Mouse (Mus musculus): ENCODE data around the gene Uchl4. TPM values are rescaled to one million over a fixed set of nuclear protein-coding genes. Genes with fewer than 3 reads are reported as not detected.
"Not testable (repeated sequence)": the region's sequence is repeated elsewhere in the genome, so short reads cannot be mapped to it uniquely, and the experiment has no call there.

Uchl4 gene
- polyA plus RNA-seq, 1 experiment from 2014 or later, result 2.9 TPM

DNA sequence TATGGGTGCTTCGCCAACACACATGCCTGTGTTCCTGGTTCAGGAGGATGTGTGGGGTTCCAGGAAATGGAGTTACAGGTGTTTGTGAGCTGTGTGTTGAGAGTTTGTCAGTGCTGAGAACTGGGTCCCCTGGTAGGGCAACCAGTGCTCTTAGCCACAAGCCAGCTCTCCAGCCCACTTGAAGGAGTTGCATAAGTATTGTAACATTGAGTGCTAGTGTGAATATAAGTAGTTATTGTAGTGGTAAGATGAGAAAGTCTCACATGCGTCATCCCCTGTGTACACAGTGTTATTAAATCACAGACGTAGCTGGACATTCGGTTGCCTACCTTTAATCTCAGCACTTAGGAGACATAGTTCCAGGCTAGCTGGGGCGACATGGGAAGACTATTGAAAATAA, 24.9 kb downstream of the Uchl4 start:
- no peak overlapping the region for H3K9ac ChIP-seq
- H3K27me3 ChIP-seq, result no peaks in the 10 kb centered on the region
- H3K4me3 ChIP-seq, result no peak overlapping the region
- no peak overlapping the region for H3K4me2 ChIP-seq
- H3K4me1 ChIP-seq (replicated peaks), result no peaks in the 10 kb centered on the region
- 94% methylated on average over 5 of the region's 5 CpGs for WGBS
- H3K36me3 ChIP-seq, result no peaks in the 10 kb centered on the region
- no peaks in the 10 kb centered on the region for H3K9me3 ChIP-seq
- no peak overlapping the region for H3K27ac ChIP-seq (replicated peaks)
- ATAC-seq (ENCODE audit: low read depth), result no peak

DNA sequence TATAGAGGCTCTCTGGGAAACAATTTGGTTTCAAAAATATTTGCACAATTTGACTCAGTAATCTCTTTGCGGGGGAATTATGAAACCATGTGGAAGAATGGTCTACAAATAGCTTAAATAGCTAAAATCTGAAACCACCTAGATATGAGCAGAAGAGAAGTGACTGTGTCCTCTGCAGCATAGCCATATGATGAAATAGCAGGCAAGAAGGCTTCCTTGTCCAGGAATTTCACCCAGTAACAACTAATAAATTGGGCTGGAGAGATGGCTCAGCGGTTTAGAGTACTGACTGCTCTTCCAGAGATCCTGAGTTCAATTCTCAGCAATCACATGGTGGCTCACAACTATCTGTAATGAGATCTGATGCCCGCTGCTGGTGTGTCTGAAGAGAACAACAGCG, 26.0 kb downstream of the Uchl4 start:
- WGBS, result 90% methylated on average over 4 of the region's 4 CpGs
- Histone ChIP-seq H3K36me3 (no peaks in the 10 kb centered on the region), H3K4me1 (replicated peaks) (no peaks in the 10 kb centered on the region), H3K27ac (replicated peaks) (no peak overlapping the region), H3K27me3 (no peaks in the 10 kb centered on the region), H3K4me2 (no peak overlapping the region), H3K4me3 (no peak overlapping the region), H3K9me3 (no peaks in the 10 kb centered on the region), H3K9ac (no peak overlapping the region)
- ATAC-seq (ENCODE audit: low read depth), result no peak

DNA sequence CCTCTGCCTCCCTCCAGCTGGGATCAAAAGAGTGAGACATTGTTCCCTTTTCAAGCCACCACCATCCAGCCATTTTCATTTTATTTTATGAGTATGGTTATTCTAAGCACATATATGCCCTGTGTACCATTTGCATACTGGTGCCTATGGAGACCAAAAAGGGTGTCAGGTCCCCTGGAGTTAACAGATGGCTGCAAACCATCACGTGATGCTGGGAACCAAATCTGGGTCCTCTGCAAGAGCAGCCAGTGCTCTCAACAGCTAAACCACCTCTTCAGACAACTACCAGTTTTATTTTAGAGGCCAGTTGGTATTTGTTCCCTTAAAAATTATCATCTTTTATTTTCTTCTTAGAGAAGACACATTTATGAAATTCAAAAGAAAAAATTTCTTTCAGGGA, 29.8 kb downstream of the Uchl4 start:
- H3K4me1 ChIP-seq (replicated peaks), result no peaks in the 10 kb centered on the region
- no peaks in the 10 kb centered on the region for H3K9me3 ChIP-seq
- ATAC-seq (ENCODE audit: low read depth), result no peak
- no peak overlapping the region for H3K4me3 ChIP-seq
- H3K9ac ChIP-seq, result no peak overlapping the region
- no peak overlapping the region for H3K27ac ChIP-seq (replicated peaks)
- no peaks in the 10 kb centered on the region for H3K36me3 ChIP-seq
- H3K27me3 ChIP-seq, result no peaks in the 10 kb centered on the region
- 44% methylated on average over 1 of the region's 1 CpGs for WGBS
- no peak overlapping the region for H3K4me2 ChIP-seq

DNA sequence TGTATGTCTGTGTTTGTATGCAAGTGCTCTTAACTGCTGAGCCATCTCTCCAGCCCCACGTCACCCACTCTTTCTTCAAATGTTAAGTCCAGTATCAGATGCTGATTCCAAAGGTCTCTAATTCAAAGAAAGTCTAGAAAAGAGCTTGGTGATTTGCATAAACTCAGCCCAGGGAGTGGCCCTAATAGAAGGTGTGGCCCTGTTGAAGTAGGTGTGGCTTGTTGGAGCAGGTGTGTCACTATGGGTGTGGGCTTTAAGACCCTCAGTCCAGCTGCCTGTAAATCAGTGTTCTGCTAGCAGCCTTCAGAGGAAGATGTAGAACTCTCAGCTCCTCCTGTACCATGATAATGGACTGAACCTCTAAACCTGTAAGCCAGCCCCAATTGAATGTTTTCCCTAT, 32.2 kb downstream of the Uchl4 start:
- H3K27me3 ChIP-seq, result no peaks in the 10 kb centered on the region
- no peak overlapping the region for H3K27ac ChIP-seq (replicated peaks)
- H3K36me3 ChIP-seq, result no peaks in the 10 kb centered on the region
- no peak overlapping the region for H3K4me3 ChIP-seq
- no peak overlapping the region for H3K4me2 ChIP-seq
- WGBS, result 88% methylated on average over 1 of the region's 1 CpGs
- no peak for ATAC-seq (ENCODE audit: low read depth)
- no peaks in the 10 kb centered on the region for H3K9me3 ChIP-seq
- no peaks in the 10 kb centered on the region for H3K4me1 ChIP-seq (replicated peaks)
- no peak overlapping the region for H3K9ac ChIP-seq

DNA sequence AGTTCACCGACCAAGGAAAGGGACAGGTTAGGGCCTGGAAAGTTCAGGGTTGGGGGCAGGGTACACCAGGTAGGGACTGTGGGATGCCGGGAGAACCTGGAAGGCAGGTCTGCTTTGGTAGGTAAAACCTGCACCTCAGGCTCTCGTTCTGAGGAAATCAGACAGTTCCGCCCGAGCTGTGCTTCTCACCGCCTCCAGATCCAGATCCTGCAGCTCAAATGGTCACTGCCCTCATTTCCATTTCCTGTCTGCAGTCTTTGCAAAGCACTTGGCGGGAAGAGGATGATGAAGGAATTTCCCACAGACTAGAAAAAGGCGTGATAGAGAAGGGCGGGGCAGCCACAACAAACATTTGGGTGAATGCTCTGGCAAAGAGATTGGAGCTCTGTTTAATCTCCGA, 33.2 kb downstream of the Uchl4 start:
- no peak overlapping the region for H3K4me2 ChIP-seq
- H3K4me3 ChIP-seq, result no peak overlapping the region
- no peaks in the 10 kb centered on the region for H3K9me3 ChIP-seq
- ATAC-seq (ENCODE audit: low read depth), result no peak
- no peaks in the 10 kb centered on the region for H3K27me3 ChIP-seq
- no peak overlapping the region for H3K9ac ChIP-seq
- no peaks in the 10 kb centered on the region for H3K36me3 ChIP-seq
- no peak overlapping the region for H3K27ac ChIP-seq (replicated peaks)
- no peaks in the 10 kb centered on the region for H3K4me1 ChIP-seq (replicated peaks)
- 90% methylated on average over 10 of the region's 10 CpGs for WGBS

DNA sequence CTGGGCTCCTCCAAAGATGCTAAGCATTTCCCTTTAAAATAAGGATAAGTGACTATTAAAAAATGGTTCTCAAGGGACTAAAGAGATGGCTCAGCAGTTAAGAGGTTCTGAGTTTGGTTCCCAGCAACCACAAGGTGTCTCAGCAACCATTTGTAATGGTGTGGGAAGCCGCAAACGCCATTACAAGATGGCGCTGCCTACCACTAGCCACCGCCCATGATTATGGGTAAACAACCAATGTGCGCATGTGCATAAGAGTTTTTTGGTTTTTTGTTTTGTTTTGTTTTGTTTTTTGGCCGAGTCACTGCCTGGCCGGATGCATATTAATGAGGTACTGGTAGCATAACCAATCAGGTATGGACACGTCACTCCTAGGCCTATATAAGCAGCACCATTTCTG, 33.8 kb downstream of the Uchl4 start:
- not testable (repeated sequence) for H3K4me1 ChIP-seq (replicated peaks); H3K4me3 ChIP-seq; H3K9ac ChIP-seq; H3K9me3 ChIP-seq; H3K27ac ChIP-seq (replicated peaks); H3K27me3 ChIP-seq; ATAC-seq (ENCODE audit: low read depth); H3K4me2 ChIP-seq; H3K36me3 ChIP-seq
- 92% methylated on average over 8 of the region's 8 CpGs for WGBS

DNA sequence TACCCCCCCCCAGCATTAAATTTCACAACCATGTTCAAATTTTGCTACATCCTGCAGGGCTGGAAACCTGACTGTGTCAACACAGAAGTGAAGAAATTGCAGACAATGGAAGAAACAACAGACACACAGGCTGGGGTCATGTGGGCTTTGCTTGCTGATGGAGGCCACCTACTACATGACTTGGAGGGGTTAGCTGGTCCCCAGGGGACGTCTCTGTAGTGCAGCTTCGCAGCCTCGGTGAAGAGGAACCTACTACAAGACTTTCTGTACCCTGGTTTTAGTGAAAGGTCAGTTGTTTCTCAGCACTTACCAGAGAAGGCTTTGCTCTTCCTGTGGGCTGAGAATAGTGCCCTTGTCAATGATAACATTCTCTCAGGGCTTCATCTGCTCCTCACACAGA, 36.2 kb downstream of the Uchl4 start:
- no peaks in the 10 kb centered on the region for H3K4me1 ChIP-seq (replicated peaks)
- no peaks in the 10 kb centered on the region for H3K9me3 ChIP-seq
- whole genome bisulfite sequencing, result 72% methylated on average over 3 of the region's 3 CpGs
- no peak overlapping the region for H3K4me3 ChIP-seq
- no peaks in the 10 kb centered on the region for H3K27me3 ChIP-seq
- ATAC-seq (ENCODE audit: low read depth), result no peak
- H3K36me3 ChIP-seq, result no peaks in the 10 kb centered on the region
- no peak overlapping the region for H3K4me2 ChIP-seq
- H3K27ac ChIP-seq (replicated peaks), result no peak overlapping the region
- H3K9ac ChIP-seq, result no peak overlapping the region

DNA sequence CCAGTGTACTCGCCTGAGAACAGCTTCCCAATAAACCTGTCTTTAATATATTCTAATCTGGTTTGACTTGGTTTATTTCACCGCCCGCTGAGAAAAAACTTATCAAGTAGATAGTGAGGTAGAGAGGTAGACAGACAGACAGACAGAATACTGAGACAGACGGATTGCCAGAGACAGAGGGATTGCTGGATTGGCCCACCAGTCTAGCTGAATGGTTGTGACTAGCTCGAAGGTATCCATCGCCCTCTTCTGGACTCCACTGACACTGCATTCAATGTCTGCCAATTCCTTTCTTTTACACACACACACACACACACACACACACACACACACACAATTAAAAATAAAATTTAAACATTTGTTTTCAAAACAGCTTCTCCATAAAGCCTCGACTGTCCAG, 37.6 kb downstream of the Uchl4 start:
- Histone ChIP-seq H3K36me3 (no peaks in the 10 kb centered on the region), H3K27ac (replicated peaks) (no peak overlapping the region), H3K9me3 (no peaks in the 10 kb centered on the region), H3K4me1 (replicated peaks) (no peaks in the 10 kb centered on the region), H3K4me2 (no peak overlapping the region), H3K9ac (no peak overlapping the region), H3K4me3 (no peak overlapping the region), H3K27me3 (no peaks in the 10 kb centered on the region)
- 45% methylated on average over 7 of the region's 7 CpGs for WGBS
- no peak for ATAC-seq (ENCODE audit: low read depth)

DNA sequence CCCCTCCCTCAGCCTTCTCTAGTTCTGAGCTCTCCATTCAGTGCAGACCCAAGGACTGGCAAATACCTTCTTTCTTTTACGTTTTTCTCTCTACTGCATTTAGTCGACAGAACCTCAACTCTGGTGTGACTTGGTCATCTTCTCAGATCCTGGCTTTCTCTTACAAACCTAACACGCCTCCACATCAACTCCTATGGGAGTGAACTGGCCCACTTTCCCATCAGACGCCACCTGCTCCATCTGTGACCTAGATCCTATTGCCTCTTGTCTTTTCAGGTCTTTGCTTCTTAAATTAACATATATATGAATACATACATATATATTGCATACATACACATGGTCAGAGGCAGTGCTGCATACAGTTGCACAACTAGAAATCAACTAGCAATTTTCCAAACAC, 38.8 kb downstream of the Uchl4 start:
- Histone ChIP-seq H3K36me3 (no peaks in the 10 kb centered on the region), H3K27me3 (no peaks in the 10 kb centered on the region), H3K4me1 (replicated peaks) (no peaks in the 10 kb centered on the region), H3K4me3 (no peak overlapping the region), H3K9ac (no peak overlapping the region), H3K4me2 (no peak overlapping the region), H3K9me3 (no peaks in the 10 kb centered on the region), H3K27ac (replicated peaks) (no peak overlapping the region)
- ATAC-seq (ENCODE audit: low read depth), result no peak
- WGBS, result 76% methylated on average over 4 of the region's 4 CpGs

DNA sequence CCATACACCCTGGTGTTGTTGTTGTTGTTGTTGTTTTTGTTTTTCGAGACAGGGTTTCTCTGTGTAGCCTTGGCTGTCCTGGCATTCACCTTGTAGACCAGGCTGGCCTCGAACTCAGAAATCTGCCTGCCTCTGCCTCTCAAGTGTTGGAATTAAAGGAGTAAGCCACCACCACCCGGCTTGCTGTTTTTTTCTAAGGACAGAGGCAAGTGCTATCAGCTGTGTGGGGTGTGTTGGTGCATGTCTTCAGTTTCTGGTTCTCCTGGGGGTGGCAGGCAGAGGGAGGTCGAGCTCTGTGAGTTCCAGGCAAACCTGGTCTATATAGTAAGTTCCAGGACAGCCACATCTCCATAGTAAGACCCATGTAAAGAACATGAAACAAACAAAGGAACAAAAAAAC, 39.3 kb downstream of the Uchl4 start:
- no peak for ATAC-seq (ENCODE audit: low read depth)
- Histone ChIP-seq H3K9me3 (no peaks in the 10 kb centered on the region), H3K27me3 (no peaks in the 10 kb centered on the region), H3K27ac (replicated peaks) (no peak overlapping the region), H3K4me1 (replicated peaks) (no peaks in the 10 kb centered on the region), H3K36me3 (no peaks in the 10 kb centered on the region), H3K4me2 (no peak overlapping the region), H3K4me3 (no peak overlapping the region), H3K9ac (no peak overlapping the region)
- WGBS, result 75% methylated on average over 4 of the region's 4 CpGs

DNA sequence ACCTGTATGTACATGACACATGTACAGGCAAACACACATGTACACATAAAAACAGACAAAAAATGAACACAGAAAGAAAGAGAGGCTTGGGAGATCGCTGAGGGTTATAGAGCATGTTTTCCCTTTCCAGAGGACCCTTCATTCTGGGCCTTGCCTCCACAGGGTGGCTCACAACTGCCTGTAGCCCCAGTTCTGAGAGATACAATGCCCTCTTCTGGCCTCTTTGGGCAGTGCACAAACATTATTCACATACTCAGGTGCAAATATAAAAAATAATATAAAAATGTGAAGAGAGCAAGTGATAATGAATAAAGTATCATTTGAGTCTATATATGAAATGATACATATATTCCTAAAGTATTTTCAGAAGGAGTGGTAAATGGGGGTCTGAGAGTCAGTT, 39.9 kb downstream of the Uchl4 start:
- Histone ChIP-seq H3K27ac (replicated peaks) (no peak overlapping the region), H3K27me3 (no peaks in the 10 kb centered on the region), H3K36me3 (no peaks in the 10 kb centered on the region), H3K9ac (no peak overlapping the region), H3K9me3 (no peaks in the 10 kb centered on the region), H3K4me1 (replicated peaks) (no peaks in the 10 kb centered on the region), H3K4me3 (no peak overlapping the region), H3K4me2 (no peak overlapping the region)
- 66% methylated on average over 1 of the region's 1 CpGs for WGBS
- no peak for ATAC-seq (ENCODE audit: low read depth)

DNA sequence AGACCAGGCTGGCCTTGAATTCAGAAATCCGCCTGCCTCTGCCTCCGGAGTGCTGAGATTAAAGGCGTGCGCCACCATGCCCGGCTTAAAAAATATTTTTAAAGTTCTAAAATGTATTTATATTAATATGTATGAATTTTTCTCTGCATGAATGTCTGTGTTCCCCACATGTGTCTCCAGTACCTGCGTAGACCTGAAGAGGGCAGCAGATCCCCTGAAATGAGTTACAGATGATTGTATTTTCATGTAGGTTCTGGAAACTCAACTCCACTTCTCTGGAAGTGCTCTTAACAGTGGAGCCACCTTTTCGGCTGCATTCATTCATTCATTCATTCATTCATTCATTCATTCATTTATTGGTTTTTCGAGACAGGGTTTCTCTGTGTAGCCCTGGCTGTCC, 42.7 kb downstream of the Uchl4 start:
- peaks cover 9% of the 10 kb centered on the region for H3K4me1 ChIP-seq (replicated peaks)
- H3K36me3 ChIP-seq, result no peaks in the 10 kb centered on the region
- H3K4me2 ChIP-seq, result no peak overlapping the region
- H3K27ac ChIP-seq (replicated peaks), result no peak overlapping the region
- ATAC-seq (ENCODE audit: low read depth), result no peak
- H3K9ac ChIP-seq, result no peak overlapping the region
- H3K9me3 ChIP-seq, result no peaks in the 10 kb centered on the region
- 71% methylated on average over 8 of the region's 8 CpGs for WGBS
- H3K27me3 ChIP-seq, result no peaks in the 10 kb centered on the region
- H3K4me3 ChIP-seq, result no peak overlapping the region

DNA sequence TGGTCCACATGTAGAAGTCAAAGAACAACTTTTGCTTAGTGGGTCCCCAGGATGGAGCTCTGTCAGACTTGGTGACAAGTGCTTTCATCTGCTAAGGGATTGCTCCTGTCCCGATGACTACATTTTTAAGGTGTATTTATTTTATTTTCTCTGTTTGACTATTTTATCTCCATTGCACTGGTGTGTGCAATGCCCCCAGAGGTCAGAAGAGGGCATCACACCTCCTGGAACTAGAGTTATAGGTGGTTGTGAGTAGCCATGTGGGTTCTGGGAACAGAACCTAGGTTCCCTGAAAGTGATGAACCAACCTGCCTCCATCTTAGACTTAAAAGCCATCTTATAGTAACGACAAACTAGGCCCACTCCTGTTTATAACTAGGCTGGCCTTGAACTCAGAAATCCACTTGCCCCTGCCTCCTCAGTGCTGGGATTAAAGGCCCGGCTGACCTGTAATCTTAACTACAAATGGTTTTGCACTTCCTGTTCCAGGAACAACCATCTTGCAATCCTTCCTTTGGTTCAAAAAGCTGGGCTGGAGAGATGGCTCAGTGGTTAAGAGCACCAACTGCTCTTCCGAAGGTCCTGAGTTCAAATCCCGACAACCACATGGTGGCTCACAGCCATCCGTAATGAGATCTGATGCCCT, 43.8 kb downstream of the Uchl4 start:
- no peak overlapping the region for H3K4me3 ChIP-seq
- H3K4me1 ChIP-seq (replicated peaks), result peaks cover 9% of the 10 kb centered on the region
- H3K27me3 ChIP-seq, result no peaks in the 10 kb centered on the region
- H3K36me3 ChIP-seq, result no peaks in the 10 kb centered on the region
- no peak for ATAC-seq (ENCODE audit: low read depth)
- H3K27ac ChIP-seq (replicated peaks), result no peak overlapping the region
- H3K9ac ChIP-seq, result no peak overlapping the region
- 97% methylated on average over 6 of the region's 6 CpGs for WGBS
- no peak overlapping the region for H3K4me2 ChIP-seq
- no peaks in the 10 kb centered on the region for H3K9me3 ChIP-seq

Data from neural tube, embryonic 13.5 days (tissue).